Mouse (Mus musculus): Measurements from ENCODE around the gene Pheta2. TPM values are rescaled to one million over a fixed set of nuclear protein-coding genes. Genes with fewer than 3 reads are reported as not detected.
"Not testable (repeated sequence)": the region's sequence is repeated elsewhere in the genome, so short reads cannot be mapped to it uniquely, and the experiment has no call there.

The Pheta2 gene
- total RNA-seq, 2 experiments from 2014 or later = 0.46 to 1.1 TPM

DNA sequence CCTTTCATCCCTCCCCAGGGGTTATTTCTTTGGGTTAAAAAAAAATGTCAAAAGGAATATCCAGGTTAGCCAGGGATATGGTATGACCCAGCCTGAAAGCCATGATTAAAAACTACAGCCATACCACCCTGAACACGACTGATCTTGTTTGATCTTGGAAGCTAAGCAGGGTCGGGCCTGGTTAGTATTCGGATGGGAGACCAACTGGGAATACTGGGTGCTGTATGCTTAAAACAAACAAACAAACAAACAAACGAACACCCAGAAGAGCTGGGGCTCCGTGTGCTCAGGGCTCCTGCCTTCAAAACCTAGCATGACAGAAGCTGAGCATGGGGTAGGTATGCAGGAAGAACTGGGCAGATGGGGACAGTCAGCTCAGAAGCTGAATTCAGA, 3.8 kb downstream of the Pheta2 start:
- no peak for DNase-seq (ENCODE audit: low spot score in 2 of 2)

DNA sequence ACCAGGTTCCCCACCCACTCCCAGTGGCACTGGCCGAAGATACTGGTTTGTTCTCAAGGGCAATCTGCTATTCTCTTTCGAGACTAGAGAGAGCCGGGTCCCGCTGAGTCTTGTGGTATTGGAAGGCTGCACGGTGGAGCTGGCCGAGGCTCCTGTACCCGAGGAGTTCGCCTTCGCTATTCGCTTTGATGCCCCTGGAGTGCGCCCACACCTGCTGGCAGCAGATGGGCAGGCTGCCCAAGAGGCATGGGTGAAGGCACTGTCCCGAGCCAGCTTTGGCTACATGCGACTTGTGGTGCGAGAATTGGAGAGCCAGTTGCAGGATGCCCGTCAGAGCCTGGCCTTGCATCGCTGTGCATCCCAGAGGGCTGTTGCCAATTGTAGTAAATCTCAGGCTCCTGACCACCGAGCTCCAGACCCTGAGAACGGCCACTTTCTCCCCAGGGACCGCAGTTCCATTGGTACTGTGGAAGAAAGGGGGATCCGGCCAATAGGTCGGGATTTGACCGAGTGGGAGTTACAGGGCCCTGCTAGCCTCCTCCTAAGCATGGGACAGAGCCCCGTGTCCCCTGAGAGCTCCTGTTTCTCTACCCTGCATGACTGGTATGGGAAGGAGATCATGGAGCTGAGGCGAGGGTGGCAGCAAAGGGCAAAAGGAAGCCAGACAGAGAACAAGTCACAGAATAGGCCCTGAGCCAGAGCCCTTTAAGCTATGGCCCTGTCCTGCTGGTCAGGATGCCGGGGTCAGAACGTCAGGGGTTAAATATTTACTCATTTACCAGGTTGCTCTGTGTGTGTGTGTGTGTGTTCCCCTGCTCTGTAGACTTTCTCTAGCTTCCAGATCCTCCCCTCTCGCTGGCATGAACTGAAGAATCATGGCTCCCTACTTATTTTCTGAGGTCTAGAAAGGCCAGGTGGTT, 4.9 kb downstream of the Pheta2 start:
- no peak for DNase-seq (ENCODE audit: low spot score in 2 of 2)

DNA sequence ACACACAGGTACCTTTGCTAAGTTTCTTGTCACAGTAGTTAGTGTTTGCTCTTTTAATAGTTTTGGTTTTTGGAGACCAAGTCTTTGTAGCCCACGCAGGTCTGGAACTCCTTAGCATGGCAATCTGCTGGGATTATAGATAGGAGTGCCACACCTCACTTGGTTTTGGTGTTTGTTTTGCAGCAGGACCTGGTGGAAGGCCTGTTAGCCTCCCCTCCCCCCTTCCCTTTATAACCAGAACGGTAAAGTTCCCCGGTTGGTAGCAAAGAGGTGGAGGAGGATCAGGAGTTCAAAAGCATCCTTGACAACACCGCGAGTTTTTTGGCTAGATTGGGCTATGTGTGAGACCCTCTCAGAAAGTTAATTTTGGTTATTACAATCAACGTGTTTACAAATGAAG, 6.2 kb downstream of the Pheta2 start:
- no peak for DNase-seq (ENCODE audit: low spot score in 2 of 2)

DNA sequence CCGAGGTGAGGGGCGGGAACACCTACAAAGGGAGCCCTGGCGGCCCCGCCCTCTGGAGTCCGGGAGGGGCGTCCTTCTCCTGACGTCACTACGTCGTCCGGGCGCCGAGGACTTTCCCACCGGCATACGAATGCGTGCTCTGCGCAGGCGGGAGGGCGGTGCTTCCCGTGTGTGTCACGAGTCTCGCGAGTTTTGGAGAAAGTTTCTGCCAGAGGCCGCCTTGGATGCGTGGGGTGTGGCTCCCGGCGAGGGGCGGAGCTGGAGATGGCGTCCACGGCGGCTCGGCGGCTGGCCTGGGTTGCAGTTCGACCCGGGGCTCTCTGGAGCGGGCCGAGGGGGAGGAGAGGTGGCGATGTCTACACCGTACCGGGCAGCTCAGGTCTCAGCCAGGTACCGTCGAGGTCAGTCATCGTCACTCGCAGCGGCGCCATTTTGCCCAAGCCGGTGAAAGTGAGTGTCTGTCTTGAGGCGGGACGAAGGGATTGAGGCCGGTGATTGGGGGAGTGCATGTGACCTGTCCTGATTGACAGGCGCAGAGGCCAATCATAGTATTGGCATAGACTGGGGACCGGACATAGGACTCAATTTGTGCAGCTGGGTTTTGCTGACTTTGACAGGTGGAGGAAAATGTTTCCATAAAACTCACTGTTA, 7.2 kb downstream of the Pheta2 start:
- DNase-seq (ENCODE audit: low spot score in 2 of 2) = peak; percentile 94

DNA sequence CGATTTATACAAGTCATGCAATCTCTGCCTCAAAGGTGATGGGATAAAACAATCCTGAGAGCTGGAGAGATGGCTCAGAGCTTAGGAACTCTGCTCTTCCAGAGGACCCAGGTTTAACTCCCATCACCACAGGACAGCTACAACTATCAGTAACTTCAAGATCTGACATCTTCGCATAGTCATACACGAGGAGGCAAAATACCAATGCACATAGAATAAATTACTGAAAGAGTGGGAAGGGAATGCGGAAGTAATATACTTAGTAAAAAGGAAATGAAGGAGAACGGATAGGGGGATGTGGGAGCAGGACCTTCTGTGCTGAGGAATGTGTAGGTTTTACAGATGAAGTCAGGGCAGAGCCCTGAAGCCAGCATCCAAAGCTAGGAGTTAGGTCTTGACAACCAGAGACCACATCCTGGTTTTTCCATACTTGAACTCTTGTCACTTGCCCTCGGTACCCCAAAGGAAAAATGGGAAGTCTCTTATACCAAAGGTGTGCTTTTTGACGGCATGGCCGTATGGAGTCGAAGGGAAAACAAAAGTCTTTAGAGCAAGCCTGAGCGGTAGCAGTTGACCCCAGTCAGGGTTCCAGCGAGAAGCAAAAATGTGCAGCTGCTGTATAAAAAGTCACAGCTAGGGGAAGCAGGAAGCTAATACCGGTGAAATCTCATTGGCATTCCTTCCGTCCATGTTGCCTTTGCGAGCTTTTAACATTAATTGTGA, 8.0 kb downstream of the Pheta2 start:
- DNase-seq (ENCODE audit: low spot score in 2 of 2) = no peak

DNA sequence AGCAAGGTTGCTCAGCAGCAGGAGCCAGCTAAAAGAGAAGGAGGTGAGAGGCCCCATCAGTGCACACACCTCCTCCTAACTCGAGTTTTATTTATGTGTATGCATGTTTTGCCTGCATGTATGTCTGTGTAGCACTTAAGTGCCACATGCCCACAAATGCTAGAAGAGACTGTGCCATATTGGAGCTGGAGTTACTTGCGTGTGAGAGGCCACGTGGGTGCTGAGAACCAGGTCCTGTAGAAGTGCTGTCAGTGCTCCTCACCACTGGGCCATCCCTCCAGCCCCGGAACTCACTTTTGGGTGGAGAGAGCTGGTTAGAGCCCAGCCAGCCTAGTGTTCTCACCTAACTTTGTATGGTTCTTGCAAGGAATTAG, 8.5 kb downstream of the Pheta2 start:
- no peak for DNase-seq (ENCODE audit: low spot score in 2 of 2)

DNA sequence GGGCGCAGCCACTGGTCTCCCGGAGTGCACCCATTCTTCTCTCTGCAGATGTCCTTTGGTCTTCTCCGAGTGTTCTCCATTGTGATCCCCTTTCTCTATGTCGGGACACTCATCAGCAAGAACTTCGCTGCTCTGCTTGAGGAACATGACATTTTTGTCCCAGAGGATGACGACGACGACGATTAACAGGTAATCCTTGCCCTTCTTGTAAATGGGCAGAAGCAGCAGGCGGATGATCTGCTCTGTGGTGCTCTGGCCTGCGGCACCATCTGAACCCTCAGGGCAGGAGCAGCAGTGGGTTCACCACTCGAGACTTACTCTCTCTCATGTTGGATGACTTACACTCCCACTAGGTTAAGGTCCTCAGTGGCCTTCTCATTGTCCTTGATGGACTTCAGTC, 9.1 kb downstream of the Pheta2 start:
- no peak for DNase-seq (ENCODE audit: low spot score in 2 of 2)

DNA sequence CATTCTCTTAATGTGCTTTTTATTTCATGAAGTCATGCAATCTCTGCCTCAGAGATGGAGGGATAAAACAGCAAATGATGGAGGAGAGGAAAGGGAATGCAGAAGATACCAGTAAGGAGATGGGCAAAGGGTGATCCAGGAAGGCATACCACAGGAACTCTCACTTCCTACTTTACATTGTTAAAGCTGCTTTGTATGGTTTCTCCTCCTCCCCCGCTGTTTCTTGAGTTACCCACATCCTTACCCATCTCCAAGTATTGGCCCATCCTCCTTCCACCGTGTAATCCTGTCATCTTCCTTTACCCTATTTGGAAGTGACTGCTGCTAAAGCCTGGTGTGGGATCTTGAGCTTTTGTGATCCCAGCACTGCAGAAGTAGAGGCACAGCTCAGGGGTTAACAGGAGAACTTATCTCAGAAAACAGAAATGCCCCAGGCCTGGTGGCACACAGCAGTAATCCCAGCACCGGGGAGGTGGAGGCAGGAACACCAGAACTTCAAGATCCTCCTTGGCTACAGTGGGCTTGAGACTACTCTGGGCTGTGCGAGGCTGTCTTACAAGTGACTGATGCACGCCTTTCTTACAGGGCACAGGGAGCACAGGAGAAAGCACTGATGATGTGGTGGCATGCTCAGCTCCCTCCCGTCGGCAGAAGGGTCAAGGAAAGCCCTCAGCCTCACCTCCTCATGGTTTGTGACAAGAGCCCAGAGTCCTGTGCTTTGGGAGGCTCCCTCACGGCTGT, 9.7 kb downstream of the Pheta2 start:
- no peak for DNase-seq (ENCODE audit: low spot score in 2 of 2)

DNA sequence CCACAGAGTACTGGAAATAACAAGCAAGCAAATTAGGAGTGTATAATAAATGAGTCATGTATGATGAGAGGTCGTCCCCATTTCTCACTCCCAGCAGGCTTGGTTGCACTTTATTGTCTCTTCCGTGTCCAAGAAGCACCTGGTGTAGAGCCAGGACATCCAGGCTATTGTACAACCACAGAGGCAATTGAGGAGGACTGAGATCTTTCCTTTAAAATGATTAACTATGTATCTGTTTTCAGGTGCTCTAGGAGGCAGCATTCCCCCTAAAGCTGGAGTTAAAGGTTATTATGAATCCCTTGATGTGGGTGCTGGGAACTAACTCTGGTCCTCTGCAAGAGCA, 10.2 kb downstream of the Pheta2 start:
- no peak for DNase-seq (ENCODE audit: low spot score in 2 of 2)

DNA sequence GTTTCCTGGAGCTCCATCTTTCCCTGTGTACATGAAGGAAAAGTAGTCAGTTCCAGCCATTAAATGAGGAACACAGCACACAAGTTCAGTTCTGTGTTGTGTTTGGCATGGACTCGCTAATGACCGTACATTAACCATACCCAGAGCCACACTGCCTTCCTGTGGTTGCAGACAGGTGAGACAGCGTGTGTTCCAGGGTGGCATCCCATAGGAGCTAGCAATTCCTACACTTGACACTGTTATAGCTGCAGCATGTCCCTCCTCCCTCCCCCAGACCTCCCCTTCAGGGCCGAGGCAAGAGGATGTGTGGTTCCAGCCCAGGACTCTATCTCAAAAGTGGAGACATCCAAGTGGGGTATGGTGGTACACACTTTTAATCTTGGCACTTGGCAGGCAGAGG, 11.6 kb downstream of the Pheta2 start:
- no peak for DNase-seq (ENCODE audit: low spot score in 2 of 2)

DNA sequence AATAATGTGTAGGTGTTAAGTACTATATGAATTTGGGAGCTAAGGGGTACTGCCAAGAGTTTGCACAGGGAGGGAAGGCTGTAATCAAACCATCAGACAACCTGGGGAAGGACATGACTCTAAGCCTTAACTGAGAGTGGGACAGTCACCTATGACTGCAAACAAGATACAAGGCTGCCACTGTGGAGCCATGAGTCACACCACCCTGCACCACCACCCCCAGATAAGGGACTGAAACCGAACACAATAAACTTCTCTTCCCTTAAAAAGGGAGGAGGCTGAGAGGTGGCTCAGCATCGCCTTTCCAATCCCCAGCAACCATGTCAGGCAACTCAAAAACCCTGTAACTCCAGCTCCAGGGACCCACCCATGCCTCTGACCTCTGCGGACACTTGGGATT, 12.7 kb downstream of the Pheta2 start:
- DNase-seq (ENCODE audit: low spot score in 2 of 2) = no peak

DNA sequence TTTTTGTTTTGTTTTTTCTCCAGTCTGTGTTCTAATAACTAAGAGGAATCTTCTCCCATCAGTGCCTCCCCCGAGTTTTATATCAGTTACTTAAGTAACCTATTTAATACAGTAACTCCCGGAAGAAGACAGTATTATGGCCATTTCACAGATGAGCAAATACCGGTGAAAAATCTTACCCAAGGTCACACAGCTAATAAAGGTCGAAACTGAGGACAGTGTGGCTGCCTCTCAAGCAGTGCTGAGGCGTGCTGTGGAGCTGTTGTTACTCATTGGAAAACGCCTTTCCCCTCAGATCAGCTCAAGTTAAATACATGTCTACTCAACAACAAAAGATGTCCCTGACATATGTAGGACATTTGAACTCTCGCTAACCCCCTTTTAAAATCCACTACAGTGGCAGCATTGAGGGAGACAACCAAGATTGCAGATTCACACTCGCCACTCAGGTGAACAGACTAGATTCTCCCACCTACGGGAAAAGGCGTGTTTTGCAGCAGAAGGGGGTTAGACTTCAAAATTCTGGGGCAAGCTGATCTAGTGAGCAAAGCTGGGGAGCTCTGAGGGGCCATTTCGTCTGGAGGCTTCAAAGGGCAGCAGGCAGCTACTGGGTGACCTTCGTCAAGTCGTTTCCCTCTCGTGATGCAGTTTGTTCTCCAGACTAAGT, 14.5 kb downstream of the Pheta2 start:
- DNase-seq (ENCODE audit: low spot score in 2 of 2) = no peak

DNA sequence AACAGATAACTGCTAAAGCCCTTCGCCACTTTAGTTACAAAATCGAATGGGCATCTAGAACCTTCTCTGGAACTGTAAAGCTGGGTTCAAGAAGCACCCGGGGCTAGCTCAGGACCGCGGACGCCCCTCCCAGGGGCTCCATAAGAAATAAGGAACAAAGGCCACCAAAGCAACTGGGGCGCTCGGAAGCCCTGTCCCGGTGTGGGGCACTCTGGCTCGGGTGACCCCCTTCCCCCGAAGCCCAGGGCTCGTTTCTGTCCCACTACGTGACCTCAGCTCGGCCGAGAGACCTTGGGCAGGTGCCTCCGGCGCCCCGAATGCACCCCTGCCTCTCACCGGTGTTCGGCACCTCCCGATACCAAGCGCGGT, 15.0 kb downstream of the Pheta2 start:
- no peak for DNase-seq (ENCODE audit: low spot score in 2 of 2)

DNA sequence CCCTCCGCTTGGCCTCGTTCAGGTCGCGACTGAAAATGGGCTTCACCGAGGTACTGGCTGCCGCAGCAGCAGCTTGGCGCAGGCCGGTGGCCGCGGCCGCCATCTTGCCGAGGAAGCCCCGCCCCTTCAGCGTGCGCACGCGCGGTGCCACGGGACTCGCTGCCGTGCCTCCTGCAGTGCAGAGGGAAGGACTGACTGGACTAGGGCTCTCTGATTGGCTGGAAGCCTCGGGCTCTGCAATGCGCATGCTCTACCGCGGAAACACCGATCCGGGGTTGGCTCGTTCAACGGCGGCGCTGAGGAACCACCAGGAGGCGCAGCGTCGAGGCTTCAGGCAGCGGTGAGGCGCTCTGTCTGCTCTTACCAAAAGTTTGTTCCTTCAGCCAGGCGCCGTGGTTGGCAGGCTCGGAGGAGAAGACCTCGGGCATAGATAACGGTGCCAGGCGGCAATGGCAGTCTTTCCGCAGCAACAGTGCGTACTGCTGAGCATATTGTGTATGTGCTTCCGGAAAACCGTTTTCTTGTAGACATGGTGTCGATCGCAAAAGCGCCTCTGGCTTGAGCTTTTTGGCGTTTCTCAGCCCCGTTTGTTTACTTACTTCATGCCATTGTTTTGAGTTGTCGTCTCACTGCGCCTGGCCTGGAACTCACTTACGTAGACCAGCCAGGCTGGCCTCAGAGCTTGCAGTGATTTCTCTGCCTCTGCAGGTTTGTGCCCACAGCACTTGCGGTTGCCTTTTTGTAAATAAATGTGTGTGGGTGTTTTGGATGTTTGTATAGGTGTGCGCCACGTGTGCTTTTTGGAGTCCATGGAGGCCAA, 15.6 kb downstream of the Pheta2 start, which contains the start of gene Ndufa6:
Ndufa6 (minus strand) TSS at position 197 of the 820 bp plus-strand sequence.
- peak; percentile 96 for DNase-seq (ENCODE audit: low spot score in 2 of 2)

DNA sequence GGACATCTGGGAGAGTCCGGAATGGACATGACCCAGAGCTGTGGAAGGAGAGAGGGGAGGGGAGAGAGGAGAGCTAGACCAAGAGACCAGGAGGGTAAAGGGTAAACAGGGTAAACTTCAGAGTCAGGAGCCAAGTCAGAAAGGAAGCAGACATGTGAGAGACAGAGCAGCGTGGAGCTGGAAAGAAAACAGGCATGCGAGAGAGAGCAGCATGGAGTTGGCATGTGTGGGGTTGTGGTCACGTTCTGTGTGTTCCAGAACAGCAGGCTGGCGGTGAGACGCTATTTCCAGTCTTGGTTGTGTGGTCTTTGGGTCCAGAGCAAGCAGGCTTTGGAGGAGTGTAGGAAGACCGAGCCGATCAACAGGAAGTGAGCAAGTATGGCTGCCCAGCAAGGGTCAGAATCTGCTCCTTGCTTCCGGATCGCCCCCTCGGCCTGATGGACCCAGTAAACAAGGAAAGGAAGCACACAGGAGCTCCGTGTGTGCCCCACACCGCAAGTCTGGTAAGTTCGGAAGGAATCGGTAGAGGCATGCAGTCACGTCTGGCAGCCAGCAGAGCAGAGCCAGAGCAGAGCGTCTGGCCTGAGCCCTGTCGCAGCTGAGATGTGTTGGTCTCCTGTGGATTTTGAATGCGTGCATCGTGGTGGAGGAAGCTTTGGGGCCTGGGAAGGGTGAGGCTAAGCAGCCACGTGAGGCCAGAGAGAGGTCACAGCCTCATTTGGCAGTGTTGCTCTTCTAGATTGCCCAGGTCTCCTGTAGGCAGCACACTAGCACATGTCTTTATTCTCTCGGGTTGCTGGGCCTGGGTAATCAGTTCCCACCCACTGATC, 19.9 kb downstream of the Pheta2 start:
- DNase-seq (ENCODE audit: low spot score in 2 of 2) = no peak

DNA sequence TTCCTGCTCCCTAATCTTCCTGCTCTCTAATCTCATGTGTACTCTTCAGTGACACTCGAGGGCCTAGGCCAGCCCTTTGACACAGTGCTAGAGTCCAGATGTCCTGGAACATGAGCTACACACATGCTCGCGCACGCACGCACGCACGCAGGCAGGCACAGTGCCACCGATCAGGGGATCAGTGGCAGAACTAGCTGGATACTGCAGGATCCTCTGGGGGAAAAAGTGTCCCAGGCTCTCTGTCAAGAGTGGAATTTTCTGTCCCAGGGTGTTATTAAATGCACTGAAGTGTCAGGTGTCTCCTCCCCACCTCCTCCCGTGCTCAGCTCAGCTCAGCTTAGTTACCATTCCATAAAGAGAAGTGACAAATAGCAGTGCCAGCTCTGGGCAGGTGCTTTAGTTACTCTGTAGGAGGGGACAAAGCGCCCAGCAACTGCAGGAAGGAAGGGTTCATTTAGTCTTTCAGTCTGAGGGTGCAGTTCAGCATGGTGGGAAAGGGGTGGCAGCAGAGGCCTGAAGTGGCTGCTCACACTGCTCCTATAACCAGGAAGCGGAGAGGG, 22.8 kb downstream of the Pheta2 start:
- DNase-seq (ENCODE audit: low spot score in 2 of 2) = no peak

DNA sequence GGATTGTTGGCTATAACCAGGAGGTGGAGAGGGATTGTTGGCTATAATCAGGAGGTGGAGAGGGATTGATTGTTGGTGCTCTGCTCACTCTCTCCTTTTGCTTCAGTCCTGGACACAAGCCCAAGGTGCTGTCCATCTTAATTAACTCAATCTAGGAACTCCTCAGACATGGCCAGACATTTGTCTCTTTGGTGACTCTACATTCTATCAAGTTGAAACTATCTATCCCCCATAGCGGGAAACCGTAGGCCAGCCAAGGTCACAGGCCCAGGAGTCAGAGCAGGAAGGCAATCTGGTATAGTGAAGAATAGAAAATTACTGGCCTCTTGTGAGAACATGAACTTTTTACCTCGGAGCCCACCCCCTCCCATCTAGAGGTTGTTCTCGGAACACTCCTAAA, 23.5 kb downstream of the Pheta2 start:
- DNase-seq (ENCODE audit: low spot score in 2 of 2) = no peak

DNA sequence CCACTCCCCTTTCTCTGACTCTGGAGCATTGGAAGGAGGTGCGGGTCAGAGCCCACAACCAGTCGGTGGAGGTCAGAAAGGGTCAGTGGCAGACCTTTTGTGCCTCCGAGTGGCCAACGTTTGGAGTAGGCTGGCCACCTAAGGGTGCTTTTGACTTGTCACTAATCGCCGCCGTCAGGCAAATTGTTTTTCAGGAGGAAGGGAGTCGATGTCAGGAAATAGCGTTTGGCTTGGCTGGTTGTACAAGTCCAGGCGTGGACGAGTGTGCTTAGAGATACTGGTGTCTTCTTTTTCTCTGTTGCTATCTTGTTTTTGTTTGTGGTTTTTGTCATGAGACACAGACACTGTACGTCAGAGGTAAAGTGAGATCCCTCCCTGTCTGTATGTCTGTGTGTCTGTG, 25.1 kb downstream of the Pheta2 start:
- not testable (repeated sequence) for DNase-seq (ENCODE audit: low spot score in 2 of 2)

DNA sequence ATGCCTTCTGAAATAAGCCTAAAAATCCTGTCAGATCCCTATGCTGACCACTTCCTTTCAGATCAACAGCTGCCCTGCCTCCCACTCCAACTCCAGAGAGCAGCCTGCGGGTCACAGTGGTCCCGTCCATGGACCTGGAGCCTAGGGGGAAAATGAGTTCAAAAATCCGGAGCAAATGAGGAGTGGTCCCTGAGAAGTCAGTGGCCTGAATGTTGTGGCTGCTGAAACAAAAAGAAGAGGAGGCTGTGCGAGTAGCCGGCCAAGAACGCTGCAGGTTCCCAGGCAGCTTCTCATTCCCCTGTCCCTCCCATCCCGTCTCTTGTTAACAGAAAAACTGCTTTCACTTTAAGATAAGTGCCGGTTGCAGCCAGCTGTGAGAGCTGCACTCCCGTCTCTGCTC, 25.8 kb downstream of the Pheta2 start:
- not testable (repeated sequence) for DNase-seq (ENCODE audit: low spot score in 2 of 2)
